Mouse (Mus musculus): ENCODE data around the gene Ass1. TPM values are rescaled to one million over a fixed set of nuclear protein-coding genes. Genes with fewer than 3 reads are reported as not detected.

The Ass1 gene
- polyA plus RNA-seq, 1 experiment = 39.2 TPM

GRCm38 (mm10) chr2:31446036-31446435 lies 24.0 kb upstream of the Ass1 start:
- Histone ChIP-seq H3K4me3 (ENCODE audit: insufficient read depth, low read length) (no peak overlapping the region), H3K4me1 (ENCODE audit: control insufficient read depth, insufficient read depth, low read length) (peaks cover 3% of the 10 kb centered on the region), H3K27ac (ENCODE audit: insufficient read depth, low read length) (no peak overlapping the region)
- TF ChIP-seq POLR2A (IDR thresholded peaks at IDR 0.05; ENCODE audit: extremely low read depth, insufficient read depth, low read length) (no peak), CTCF (IDR thresholded peaks at IDR 0.05; ENCODE audit: extremely low read depth, insufficient read depth, low read length) (no peak)

- peaks cover 3% of the 10 kb centered on the region for H3K4me1 ChIP-seq (ENCODE audit: control insufficient read depth, insufficient read depth, low read length)
- TF ChIP-seq CTCF (IDR thresholded peaks at IDR 0.05; ENCODE audit: extremely low read depth, insufficient read depth, low read length) = no peak
- TF ChIP-seq POLR2A (IDR thresholded peaks at IDR 0.05; ENCODE audit: extremely low read depth, insufficient read depth, low read length) = no peak
- no peak overlapping the region for H3K27ac ChIP-seq (ENCODE audit: insufficient read depth, low read length)
- H3K4me3 ChIP-seq (ENCODE audit: insufficient read depth, low read length) = no peak overlapping the region
These were observed 23.6 kb upstream of the Ass1 start for GRCm38 (mm10) chr2:31446456-31446855.

GRCm38 (mm10) chr2:31447536-31447935 lies 22.5 kb upstream of the Ass1 start:
- H3K27ac ChIP-seq (ENCODE audit: insufficient read depth, low read length) = no peak overlapping the region
- H3K4me3 ChIP-seq (ENCODE audit: insufficient read depth, low read length) = no peak overlapping the region
- peaks cover 3% of the 10 kb centered on the region; the same call in 1 of the 2 replicates for H3K4me1 ChIP-seq (ENCODE audit: control insufficient read depth, insufficient read depth, low read length)
- no peak for TF ChIP-seq CTCF (IDR thresholded peaks at IDR 0.05; ENCODE audit: extremely low read depth, insufficient read depth, low read length)

- Histone ChIP-seq H3K27ac (ENCODE audit: insufficient read depth, low read length) (peak overlapping the region; percentile 12; the same call in 1 of the 2 replicates), H3K4me3 (ENCODE audit: insufficient read depth, low read length) (no peak overlapping the region), H3K4me1 (ENCODE audit: control insufficient read depth, insufficient read depth, low read length) (peaks cover 3% of the 10 kb centered on the region; the same call in 1 of the 2 replicates)
- TF ChIP-seq POLR2A (IDR thresholded peaks at IDR 0.05; ENCODE audit: extremely low read depth, insufficient read depth, low read length) = no peak
These were observed 21.1 kb upstream of the Ass1 start for GRCm38 (mm10) chr2:31448756-31449440.

- TF ChIP-seq POLR2A (IDR thresholded peaks at IDR 0.05; ENCODE audit: extremely low read depth, insufficient read depth, low read length) (no peak), CTCF (IDR thresholded peaks at IDR 0.05; ENCODE audit: extremely low read depth, insufficient read depth, low read length) (no peak)
- peaks cover 3% of the 10 kb centered on the region; the same call in 1 of the 2 replicates for H3K4me1 ChIP-seq (ENCODE audit: control insufficient read depth, insufficient read depth, low read length)
- no peak overlapping the region for H3K27ac ChIP-seq (ENCODE audit: insufficient read depth, low read length)
- H3K4me3 ChIP-seq (ENCODE audit: insufficient read depth, low read length) = no peak overlapping the region
These were observed 20.6 kb upstream of the Ass1 start for GRCm38 (mm10) chr2:31449441-31449815.

- no peak for TF ChIP-seq POLR2A (IDR thresholded peaks at IDR 0.05; ENCODE audit: extremely low read depth, insufficient read depth, low read length)
- TF ChIP-seq CTCF (IDR thresholded peaks at IDR 0.05; ENCODE audit: extremely low read depth, insufficient read depth, low read length) = no peak
- peaks cover 3% of the 10 kb centered on the region; the same call in 1 of the 2 replicates for H3K4me1 ChIP-seq (ENCODE audit: control insufficient read depth, insufficient read depth, low read length)
- H3K27ac ChIP-seq (ENCODE audit: insufficient read depth, low read length) = no peak overlapping the region
- no peak overlapping the region for H3K4me3 ChIP-seq (ENCODE audit: insufficient read depth, low read length)
These were observed 20.1 kb upstream of the Ass1 start for GRCm38 (mm10) chr2:31449902-31450301.

GRCm38 (mm10) chr2:31450661-31451060 lies 19.3 kb upstream of the Ass1 start:
- TF ChIP-seq CTCF (IDR thresholded peaks at IDR 0.05; ENCODE audit: extremely low read depth, insufficient read depth, low read length) = no peak
- no peak for TF ChIP-seq POLR2A (IDR thresholded peaks at IDR 0.05; ENCODE audit: extremely low read depth, insufficient read depth, low read length)
- Histone ChIP-seq H3K4me3 (ENCODE audit: insufficient read depth, low read length) (no peak overlapping the region), H3K27ac (ENCODE audit: insufficient read depth, low read length) (no peak overlapping the region), H3K4me1 (ENCODE audit: control insufficient read depth, insufficient read depth, low read length) (peaks cover 3% of the 10 kb centered on the region; the same call in 1 of the 2 replicates)

- H3K4me1 ChIP-seq (ENCODE audit: control insufficient read depth, insufficient read depth, low read length) = peaks cover 3% of the 10 kb centered on the region; the same call in 1 of the 2 replicates
- TF ChIP-seq POLR2A (IDR thresholded peaks at IDR 0.05; ENCODE audit: extremely low read depth, insufficient read depth, low read length) (no peak), CTCF (IDR thresholded peaks at IDR 0.05; ENCODE audit: extremely low read depth, insufficient read depth, low read length) (no peak)
- no peak overlapping the region for H3K4me3 ChIP-seq (ENCODE audit: insufficient read depth, low read length)
- no peak overlapping the region for H3K27ac ChIP-seq (ENCODE audit: insufficient read depth, low read length)
These were observed 18.5 kb upstream of the Ass1 start for GRCm38 (mm10) chr2:31451530-31451929.

- peaks cover 3% of the 10 kb centered on the region; the same call in 1 of the 2 replicates for H3K4me1 ChIP-seq (ENCODE audit: control insufficient read depth, insufficient read depth, low read length)
- no peak overlapping the region for H3K4me3 ChIP-seq (ENCODE audit: insufficient read depth, low read length)
- no peak overlapping the region for H3K27ac ChIP-seq (ENCODE audit: insufficient read depth, low read length)
- TF ChIP-seq POLR2A (IDR thresholded peaks at IDR 0.05; ENCODE audit: extremely low read depth, insufficient read depth, low read length) = no peak
- no peak for TF ChIP-seq CTCF (IDR thresholded peaks at IDR 0.05; ENCODE audit: extremely low read depth, insufficient read depth, low read length)
These were observed 17.0 kb upstream of the Ass1 start for GRCm38 (mm10) chr2:31453011-31453410.

- peaks cover 3% of the 10 kb centered on the region; the same call in 1 of the 2 replicates for H3K4me1 ChIP-seq (ENCODE audit: control insufficient read depth, insufficient read depth, low read length)
- no peak overlapping the region for H3K4me3 ChIP-seq (ENCODE audit: insufficient read depth, low read length)
- TF ChIP-seq POLR2A (IDR thresholded peaks at IDR 0.05; ENCODE audit: extremely low read depth, insufficient read depth, low read length) (no peak), CTCF (IDR thresholded peaks at IDR 0.05; ENCODE audit: extremely low read depth, insufficient read depth, low read length) (no peak)
- H3K27ac ChIP-seq (ENCODE audit: insufficient read depth, low read length) = no peak overlapping the region
These were observed 16.3 kb upstream of the Ass1 start for GRCm38 (mm10) chr2:31453559-31454177.

Measured in cortical plate, adult 2 months (tissue).